Mouse (Mus musculus) kidney, postnatal 25 days (tissue): ENCODE results near the gene Egfl7.

ENCODE experiments used
- DNase-seq, 2 experiments: peaks; one replicate each; pipeline ENCODE4 v3.0.0; 2021; ENCODE audit warnings: mixed read lengths in 2 of 2

The Egfl7 gene

DNA sequence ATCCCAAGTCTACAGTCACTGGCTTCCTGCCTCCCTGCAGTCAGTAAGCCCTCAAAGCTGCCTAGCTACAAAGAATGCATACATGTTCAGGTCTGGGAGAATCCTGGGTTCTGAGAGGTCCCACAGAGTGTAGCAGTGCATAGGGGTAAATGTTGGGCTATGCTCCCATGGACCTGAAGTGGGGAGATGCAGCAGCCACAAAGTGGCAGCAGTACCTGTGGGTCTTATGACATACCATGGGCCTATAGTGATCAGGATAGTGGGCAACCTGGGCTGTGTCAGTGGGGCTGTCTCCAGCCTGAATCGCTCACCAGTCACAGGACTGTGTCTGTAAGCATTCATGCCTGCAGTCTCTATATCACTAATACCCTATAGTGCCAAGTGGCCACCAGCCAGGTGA lies at the start of gene Egfl7:
Gene Egfl7 (plus strand): TSS at position 301 of the 400 bp plus-strand sequence.
- no peak for DNase-seq

DNA sequence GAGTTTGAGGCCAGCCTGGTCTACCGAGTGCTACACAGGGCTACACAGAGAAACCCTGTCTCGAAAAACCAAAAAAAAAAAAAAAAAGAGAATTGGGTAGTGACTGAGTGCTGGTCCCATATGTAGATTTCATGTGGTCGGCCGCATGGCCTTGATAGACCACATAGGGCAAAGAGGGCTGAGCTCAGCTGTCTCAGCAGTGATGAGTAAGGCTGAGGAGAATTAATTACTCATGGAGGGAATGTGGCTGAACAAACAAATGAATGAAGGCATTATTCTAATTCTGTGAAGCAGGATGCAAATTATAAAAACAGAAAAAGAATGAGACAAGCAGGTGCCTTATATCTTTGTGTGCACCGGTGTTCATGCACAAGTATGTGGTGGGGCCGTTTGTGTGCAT lies 48.0 kb upstream of the Egfl7 start:
- peak in 1 of 2 experiments; percentile 15 for DNase-seq

GRCm38 (mm10) chr2:26533249-26533648 lies 46.6 kb upstream of the Egfl7 start:
- DNase-seq: peak in 1 of 2 experiments; percentile 24

DNA sequence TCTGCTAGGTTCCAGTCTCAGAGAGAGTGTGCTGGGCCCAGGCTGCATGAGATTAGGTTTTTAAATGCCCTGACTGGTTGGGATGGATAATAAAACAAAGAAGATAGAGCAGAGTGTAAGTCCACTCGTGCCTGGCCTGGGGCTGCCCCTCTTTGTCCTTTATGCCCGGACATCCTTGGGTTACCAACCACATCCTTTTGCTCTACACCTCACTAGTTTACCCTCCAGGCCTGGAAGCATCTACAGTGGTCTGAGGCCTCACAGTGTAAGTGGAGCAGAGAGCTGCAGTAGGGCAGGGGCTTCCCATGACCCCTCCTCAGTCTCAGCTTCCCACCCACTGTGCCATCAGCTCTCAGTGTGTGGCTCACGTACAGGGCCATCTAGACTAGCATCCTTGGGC lies 45.7 kb upstream of the Egfl7 start:
- no peak for DNase-seq

- DNase-seq: peak; percentile 77 to 83
Observed at GRCm38 (mm10) chr2:26534616-26535015, 45.2 kb upstream of the Egfl7 start.

GRCm38 (mm10) chr2:26535517-26536045 lies 44.2 kb upstream of the Egfl7 start:
- DNase-seq: peak in 1 of 2 experiments; percentile 34

DNA sequence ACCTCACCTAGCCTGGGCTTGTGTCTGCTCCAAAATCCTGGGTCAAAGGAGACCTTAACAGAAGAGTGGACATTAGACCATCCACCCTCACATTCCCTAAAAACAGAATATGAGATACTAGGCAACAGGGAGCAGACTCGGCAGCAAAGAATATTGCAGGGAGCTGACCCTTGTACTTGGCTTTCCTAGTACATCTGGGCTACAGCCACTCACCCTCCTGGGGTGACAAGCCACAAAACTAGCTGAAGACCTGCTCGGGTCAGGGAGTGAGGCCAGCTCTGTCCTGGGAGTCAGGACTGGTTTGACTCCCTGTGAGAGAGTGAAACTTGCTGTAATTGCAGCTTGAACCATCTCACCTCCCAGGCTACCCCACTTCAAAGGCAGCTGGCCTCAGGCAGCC lies 40.3 kb upstream of the Egfl7 start:
- DNase-seq: peak in 1 of 2 experiments; percentile 39

DNA sequence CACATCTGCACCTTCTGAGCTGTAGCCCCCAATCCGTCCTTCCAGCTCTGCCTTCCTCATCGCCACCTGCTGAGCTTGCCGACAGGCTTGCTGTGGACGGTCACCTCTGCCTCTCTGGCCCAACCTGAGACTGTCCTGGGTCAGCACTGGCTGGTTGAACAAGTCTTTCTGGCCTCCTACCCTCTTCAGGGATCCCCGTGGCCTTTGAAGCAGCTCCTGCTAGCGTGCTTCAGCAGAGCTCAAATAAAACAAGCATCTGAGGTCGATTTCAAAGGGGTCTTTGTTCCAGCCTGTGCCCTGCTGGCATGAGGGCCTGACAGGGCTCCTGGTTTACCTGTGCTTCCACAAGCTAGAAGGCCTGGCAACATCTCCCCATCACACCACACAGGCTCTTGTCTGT lies 39.1 kb upstream of the Egfl7 start:
- no peak for DNase-seq

GRCm38 (mm10) chr2:26541258-26541910 lies 38.4 kb upstream of the Egfl7 start:
- no peak for DNase-seq

DNA sequence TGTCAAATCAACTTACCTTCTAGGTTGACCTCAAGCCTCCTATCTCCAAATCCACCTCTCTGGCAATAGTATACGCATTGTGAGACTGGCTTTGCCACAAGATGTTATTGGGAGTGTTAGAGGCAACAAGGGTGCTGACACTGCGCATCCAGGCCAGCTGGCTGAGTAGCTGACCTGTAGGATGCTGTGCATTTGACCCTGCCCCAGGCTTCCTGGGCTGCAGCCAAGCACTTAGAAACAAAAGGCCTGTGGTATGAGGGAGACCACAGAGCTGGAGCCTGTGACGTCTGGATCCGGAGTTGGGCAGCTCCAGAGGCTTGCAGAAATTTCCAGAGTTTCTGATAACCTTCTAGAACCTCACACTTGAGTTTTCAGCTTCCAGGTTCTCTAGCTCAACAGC lies 36.7 kb upstream of the Egfl7 start:
- peak; percentile 68 to 73 for DNase-seq

GRCm38 (mm10) chr2:26543768-26544167 lies 36.0 kb upstream of the Egfl7 start:
- DNase-seq: no peak

- DNase-seq: peak; percentile 80 to 86
Observed at GRCm38 (mm10) chr2:26544265-26544664, 35.5 kb upstream of the Egfl7 start.

DNA sequence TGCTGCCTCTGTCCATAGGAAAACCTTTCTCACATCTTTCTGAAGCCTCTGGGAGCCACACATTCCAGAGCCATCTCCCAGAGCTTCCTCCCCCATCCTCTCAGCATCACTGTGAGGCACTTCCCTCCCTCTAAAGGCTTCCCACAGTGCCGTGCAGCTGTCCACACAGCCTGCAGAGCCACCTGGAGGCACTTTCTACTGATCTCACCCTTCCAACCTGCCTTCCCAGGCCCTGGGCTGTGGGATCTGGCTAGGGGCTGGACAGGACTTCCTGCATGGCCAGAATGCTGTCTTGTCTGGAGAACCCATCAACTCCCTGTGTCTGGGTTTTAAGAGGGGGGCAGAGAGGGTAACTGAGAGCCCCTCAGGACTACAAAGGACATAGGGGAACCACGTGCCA lies 32.3 kb upstream of the Egfl7 start:
- DNase-seq: no peak

GRCm38 (mm10) chr2:26549801-26550200 lies 30.0 kb upstream of the Egfl7 start:
- DNase-seq: peak in 1 of 2 experiments; percentile 72

DNA sequence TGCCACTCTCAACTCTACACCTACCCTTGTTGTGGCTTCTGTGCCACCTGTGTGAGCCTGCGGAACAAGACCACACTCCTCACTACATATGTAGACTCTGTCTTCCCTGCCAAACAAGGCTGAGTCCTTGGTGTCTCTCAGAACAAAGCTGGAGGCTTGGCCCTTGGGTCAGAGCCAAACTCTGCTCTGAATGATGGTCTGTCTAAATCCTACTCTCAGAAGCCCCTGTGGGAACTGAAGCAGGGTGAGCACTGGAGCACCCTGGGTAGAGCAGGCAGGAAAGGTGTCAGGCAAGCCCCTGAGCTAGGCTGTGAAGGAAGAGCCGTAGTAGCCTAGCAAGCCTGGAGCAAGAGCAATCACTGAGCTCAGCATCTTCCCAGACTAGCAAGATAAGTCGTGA lies 29.6 kb upstream of the Egfl7 start:
- DNase-seq: no peak

DNA sequence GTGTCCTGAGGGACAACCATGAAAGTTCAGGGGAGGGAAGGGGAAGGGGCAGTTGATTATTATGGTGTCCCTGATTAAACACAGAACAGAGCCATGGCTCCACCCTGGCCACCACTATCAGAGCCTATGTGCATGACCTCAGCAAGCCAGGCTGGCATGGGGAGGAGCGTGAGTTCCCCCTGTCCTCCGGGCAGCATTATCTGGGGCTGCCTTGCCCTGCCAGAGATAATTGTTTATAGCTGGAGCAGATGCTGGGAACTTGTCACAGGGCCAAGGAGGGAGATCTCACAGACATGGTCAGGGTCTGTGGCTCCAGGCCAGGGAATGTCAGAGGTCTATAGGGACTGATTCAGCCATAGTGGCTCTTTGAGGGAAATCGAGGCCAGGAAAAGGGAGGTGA lies 29.0 kb upstream of the Egfl7 start:
- no peak for DNase-seq

DNA sequence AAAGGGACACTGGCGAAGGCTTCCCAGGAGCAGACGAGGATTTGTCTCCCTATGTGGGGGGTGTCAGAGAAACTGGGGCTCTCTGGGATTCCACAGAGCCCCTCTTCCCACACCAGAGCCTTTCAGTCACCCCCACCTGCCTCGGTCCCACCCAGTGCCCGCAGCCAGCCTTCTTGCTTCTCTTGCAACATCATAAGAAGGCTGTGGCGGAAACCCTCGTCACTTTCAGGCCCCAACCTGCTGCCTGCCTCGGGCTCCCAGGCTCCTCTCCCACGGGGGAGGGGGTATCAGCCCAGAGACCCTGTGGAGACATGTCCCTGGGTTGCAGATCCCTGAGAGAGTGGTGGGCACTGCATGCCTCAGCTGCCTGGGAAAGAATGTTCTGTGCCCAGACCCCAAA lies 28.4 kb upstream of the Egfl7 start:
- no peak for DNase-seq

DNA sequence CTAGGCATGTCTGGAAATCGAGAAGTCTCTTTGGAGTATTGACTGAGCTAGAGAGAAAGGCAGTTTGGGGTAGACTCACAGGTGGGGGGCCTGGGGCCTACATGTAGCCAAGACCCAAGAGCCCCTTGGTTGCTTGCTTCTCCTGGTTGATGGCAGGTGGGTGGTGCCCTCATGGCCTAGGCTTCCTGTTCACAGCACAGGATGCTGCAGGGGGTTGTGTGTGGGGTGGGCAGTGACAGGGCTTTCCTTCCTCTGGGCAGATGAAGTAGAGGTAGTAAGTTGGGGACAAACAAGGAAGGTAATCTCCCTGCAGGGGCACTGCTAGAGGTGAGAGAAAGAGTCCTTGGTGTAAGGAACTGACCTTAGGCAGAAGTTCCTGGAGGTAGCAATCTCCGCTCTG lies 27.7 kb upstream of the Egfl7 start:
- peak in 1 of 2 experiments; percentile 49 for DNase-seq

DNA sequence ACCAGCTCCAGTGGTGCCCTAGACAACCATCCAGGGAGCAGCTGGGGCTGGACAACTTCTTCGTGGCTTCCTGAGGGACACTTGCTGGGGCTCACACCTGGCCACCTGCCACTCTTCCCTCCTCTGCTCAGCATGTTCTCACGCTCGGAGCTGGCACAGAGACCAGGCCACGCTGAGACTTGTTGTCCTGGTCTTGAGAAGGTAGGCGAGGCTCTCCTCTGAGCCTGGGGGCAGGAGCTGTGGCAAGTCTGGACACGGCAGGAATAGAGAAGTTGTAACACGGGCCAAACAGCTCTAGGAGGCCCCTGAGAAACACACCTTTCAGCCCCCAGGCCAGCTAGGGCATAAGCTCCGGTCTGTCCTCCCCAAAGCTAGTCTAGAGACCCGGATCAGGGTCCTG lies 25.9 kb upstream of the Egfl7 start:
- no peak for DNase-seq

DNA sequence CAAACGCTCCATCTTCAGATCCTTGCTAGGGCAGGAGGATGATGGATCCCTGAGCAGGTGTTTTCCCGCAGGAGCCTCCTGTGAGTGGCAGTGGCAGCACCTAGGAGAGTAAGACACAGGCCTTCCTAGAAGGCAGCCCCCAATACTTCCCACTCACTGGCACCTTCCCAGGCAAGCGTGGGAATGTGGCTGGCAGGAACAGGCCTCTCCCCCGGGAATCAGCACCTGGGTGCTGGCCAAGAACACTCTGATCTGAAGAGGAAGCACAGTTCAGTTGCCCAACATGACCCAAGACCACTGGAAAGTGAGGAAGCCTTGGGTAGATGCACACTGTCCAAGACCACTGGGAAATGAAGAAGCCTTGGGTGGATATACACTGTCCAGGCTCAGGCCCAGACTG lies 24.7 kb upstream of the Egfl7 start:
- peak; percentile 64 to 81 for DNase-seq

DNA sequence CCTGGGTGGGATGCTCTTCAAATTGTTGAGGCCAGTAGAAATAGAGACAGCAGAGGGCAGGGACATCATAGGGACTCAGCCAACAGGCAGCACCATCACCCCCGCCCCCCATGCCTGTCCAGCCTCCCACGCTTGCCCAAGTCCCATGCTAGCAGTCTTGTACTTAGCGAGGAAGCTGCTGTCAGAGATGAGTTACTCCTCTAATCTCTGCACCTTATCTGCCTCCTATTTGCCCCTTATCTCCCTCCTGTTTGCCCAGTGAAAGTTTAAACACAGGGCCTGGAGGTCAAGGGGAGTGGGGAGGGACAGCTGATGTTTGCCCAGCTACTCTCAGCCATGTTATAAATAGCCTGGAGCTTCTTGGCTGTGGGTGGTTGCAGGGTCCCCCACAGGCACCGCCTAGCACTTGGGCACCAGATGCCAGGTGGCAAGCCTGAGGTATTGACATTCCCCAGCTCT lies 23.2 kb upstream of the Egfl7 start:
- DNase-seq: no peak

- peak; percentile 53 to 70 for DNase-seq
Observed at GRCm38 (mm10) chr2:26560506-26560905, 19.3 kb upstream of the Egfl7 start.

GRCm38 (mm10) chr2:26561351-26562016 lies 18.3 kb upstream of the Egfl7 start:
- DNase-seq: peak; percentile 47 to 64

- DNase-seq: peak; percentile 63 to 65
Observed at GRCm38 (mm10) chr2:26566221-26566620, 13.6 kb upstream of the Egfl7 start.
